In genomic region chr2:131211026-131211615, GRCm38 (mm10) we compare ENCODE assay signal across 7 mouse cellular contexts. TPM values are rescaled to one million over a fixed set of nuclear protein-coding genes. Genes with fewer than 3 reads are reported as not detected.
DNase-seq lines count a peak whose midpoint lies in the region; ATAC-seq and TF ChIP-seq lines count a peak whose summit lies in the region.

No protein-coding gene starts in this region.

- no peaks in the 10 kb centered on the region for H3K27me3 ChIP-seq in C2C12 (ENCODE audit: control insufficient read depth, insufficient read depth, insufficient read length)
- H3K27me3 ChIP-seq in hindbrain, embryonic 15.5 days: no peaks in the 10 kb centered on the region
- no peaks in the 10 kb centered on the region for H3K27me3 ChIP-seq in liver, embryonic 15.5 days
- H3K27me3 ChIP-seq in small intestine, adult 2 months (ENCODE audit: control insufficient read depth, insufficient read depth, low read length): no peaks in the 10 kb centered on the region

- TF ChIP-seq CTCF in C2C12 (IDR thresholded peaks at IDR 0.05; ENCODE audit: control insufficient read depth, insufficient read depth, insufficient read length): no peak
- no peak for TF ChIP-seq CTCF in embryonic fibroblast, embryonic 13.5 days (IDR thresholded peaks at IDR 0.05; ENCODE audit: borderline replicate concordance, insufficient read depth, low read length)
- no peak for TF ChIP-seq CTCF in small intestine, adult 2 months (IDR thresholded peaks at IDR 0.05; ENCODE audit: extremely low read depth, insufficient read length, insufficient replicate concordance, low read depth, low read length)

- 64% methylated on average over 9 of the region's 9 CpGs for WGBS in hindbrain, embryonic 15.5 days
- 53% methylated on average over 9 of the region's 9 CpGs for WGBS in liver, embryonic 15.5 days (ENCODE audit: insufficient replicate concordance)
- WGBS in small intestine, adult 2 months: 15% methylated on average over 9 of the region's 9 CpGs

- no peaks in the 10 kb centered on the region for H3K36me3 ChIP-seq in C2C12 (ENCODE audit: control insufficient read depth, insufficient read depth)
- H3K36me3 ChIP-seq in hindbrain, embryonic 15.5 days: 0 out of 2 replicates have a peak, but pooled peaks cover 5% of the 10 kb centered on the region
- H3K36me3 ChIP-seq in liver, embryonic 15.5 days (replicated peaks): peaks cover 20% of the 10 kb centered on the region
- H3K36me3 ChIP-seq in small intestine, adult 2 months (ENCODE audit: control insufficient read depth, insufficient read depth, low read length): peaks cover 11% of the 10 kb centered on the region; the same call in 1 of the 2 replicates

- ATAC-seq in hindbrain, embryonic 15.5 days (ENCODE audit: low FRiP score, low read depth): no peak
- no peak for ATAC-seq in liver, embryonic 15.5 days (ENCODE audit: insufficient read depth)

- peak overlapping the region; percentile 64 for H3ac ChIP-seq in C2C12 (ENCODE audit: control insufficient read depth, insufficient read length, low read depth)

- H3K4me2 ChIP-seq in hindbrain, embryonic 15.5 days: peak overlapping the region; percentile 58
- H3K4me2 ChIP-seq in liver, embryonic 15.5 days: peak overlapping the region; percentile 87

- DNase-seq in MN1 (ENCODE audit: low spot score): peak; percentile 13
- no peak for DNase-seq in right cerebral cortex, postnatal 25 days

- H3K4me1 ChIP-seq in embryonic fibroblast, embryonic 13.5 days (ENCODE audit: control insufficient read depth, insufficient read depth, low read length): no peaks in the 10 kb centered on the region; the same call in 1 of the 2 replicates
- peaks cover 18% of the 10 kb centered on the region for H3K4me1 ChIP-seq in hindbrain, embryonic 15.5 days (replicated peaks)
- H3K4me1 ChIP-seq in liver, embryonic 15.5 days (replicated peaks): peaks cover 92% of the 10 kb centered on the region
- H3K4me1 ChIP-seq in small intestine, adult 2 months (ENCODE audit: control insufficient read depth, insufficient read depth, insufficient read length, low read length): peaks cover 38% of the 10 kb centered on the region

- H3K9me3 ChIP-seq in hindbrain, embryonic 15.5 days: no peaks in the 10 kb centered on the region
- H3K9me3 ChIP-seq in liver, embryonic 15.5 days (replicated peaks): no peaks in the 10 kb centered on the region

- TF ChIP-seq POLR2A in embryonic fibroblast, embryonic 13.5 days (IDR thresholded peaks at IDR 0.05; ENCODE audit: low read depth, low read length): peak; percentile 51
- no peak; the same call in 1 of the 2 replicates for TF ChIP-seq POLR2A in small intestine, adult 2 months (IDR thresholded peaks at IDR 0.05; ENCODE audit: low read depth, low read length)

- peak overlapping the region; percentile 67 for H3K9ac ChIP-seq in hindbrain, embryonic 15.5 days
- H3K9ac ChIP-seq in liver, embryonic 15.5 days: peak overlapping the region; percentile 79

- peaks cover 2% of the 10 kb centered on the region for H3K79me3 ChIP-seq in C2C12 (ENCODE audit: low read depth)

- H3K79me2 ChIP-seq in C2C12 (ENCODE audit: control insufficient read depth, insufficient read depth): peaks cover 20% of the 10 kb centered on the region

- H3K27ac ChIP-seq in embryonic fibroblast, embryonic 13.5 days (ENCODE audit: insufficient read depth, low read length): no peak overlapping the region
- peak overlapping the region; percentile 96 for H3K27ac ChIP-seq in hindbrain, embryonic 15.5 days (replicated peaks)
- peak overlapping the region; percentile 93 for H3K27ac ChIP-seq in liver, embryonic 15.5 days (replicated peaks)
- H3K27ac ChIP-seq in small intestine, adult 2 months (ENCODE audit: insufficient read depth, low read depth, low read length): peak overlapping the region; percentile 98

- H3K4me3 ChIP-seq in C2C12 (ENCODE audit: insufficient read depth, poor library complexity, severe bottlenecking): peak overlapping the region; percentile 67
- H3K4me3 ChIP-seq in embryonic fibroblast, embryonic 13.5 days (ENCODE audit: insufficient read depth, low read length): peak overlapping the region; percentile 76
- H3K4me3 ChIP-seq in hindbrain, embryonic 15.5 days: peak overlapping the region; percentile 61
- H3K4me3 ChIP-seq in liver, embryonic 15.5 days (replicated peaks): peak overlapping the region; percentile 71
- peak overlapping the region; percentile 82 for H3K4me3 ChIP-seq in small intestine, adult 2 months (ENCODE audit: low read depth, low read length)

TF ChIP-seq in C2C12, 6 proteins besides CTCF, POLR2A, EP300 and RAD21:
- TF ChIP-seq MYOG (IDR thresholded peaks at IDR 0.05; ENCODE audit: control insufficient read depth, extremely low read depth, insufficient read length) (no peak), MAX (IDR thresholded peaks at IDR 0.05) (no peak), USF1 (IDR thresholded peaks at IDR 0.05; ENCODE audit: low read depth) (peak; percentile 68)

RNA-seq across cellular contexts. Expression of gene Ap5s1, which starts 4.2 kb away (rescaled TPM):
- polyA plus RNA-seq in C2C12 (2012; fragmentation: generic; extraction: Trizol): 24.1 TPM
- polyA plus RNA-seq in embryonic fibroblast, embryonic 13.5 days (2011; ENCODE audit: insufficient read length, low read depth, missing spikeins): 13.0 and 13.8 TPM in 2 replicates
- 33.5 and 33.9 TPM in 2 replicates for polyA plus RNA-seq in hindbrain, embryonic 15.5 days (2015; fragmentation: Nextera tagmentation; extraction: Ambion mirVana)
- 16.6 and 18.3 TPM in 2 replicates for polyA plus RNA-seq in liver, embryonic 15.5 days (2015; fragmentation: Nextera tagmentation; extraction: Ambion mirVana)
- polyA plus RNA-seq in small intestine, adult 2 months (2012; rRNA removed): 37.1 and 90.0 TPM in 2 replicates

RNA-seq across cellular contexts. Expression of gene Mavs, which starts 22.7 kb away (rescaled TPM):
- 19.1 TPM for polyA plus RNA-seq in C2C12 (2012; fragmentation: generic; extraction: Trizol)
- 23.1 and 24.8 TPM in 2 replicates for polyA plus RNA-seq in embryonic fibroblast, embryonic 13.5 days (2011; ENCODE audit: insufficient read length, low read depth, missing spikeins)
- 7.9 and 8.0 TPM in 2 replicates for polyA plus RNA-seq in hindbrain, embryonic 15.5 days (2015; fragmentation: Nextera tagmentation; extraction: Ambion mirVana)
- polyA plus RNA-seq in liver, embryonic 15.5 days (2015; fragmentation: Nextera tagmentation; extraction: Ambion mirVana): 29.8 and 33.5 TPM in 2 replicates
- polyA plus RNA-seq in small intestine, adult 2 months (2012; rRNA removed): 49.8 and 80.8 TPM in 2 replicates

RNA-seq across cellular contexts. Expression of gene Spef1, which starts 24.0 kb away (rescaled TPM):
- 7.6 TPM for polyA plus RNA-seq in C2C12 (2012; fragmentation: generic; extraction: Trizol)
- polyA plus RNA-seq in embryonic fibroblast, embryonic 13.5 days (2011; ENCODE audit: insufficient read length, low read depth, missing spikeins): 4.4 and 10.8 TPM in 2 replicates
- 10.3 and 10.9 TPM in 2 replicates for polyA plus RNA-seq in hindbrain, embryonic 15.5 days (2015; fragmentation: Nextera tagmentation; extraction: Ambion mirVana)
- 1.6 and 1.8 TPM in 2 replicates for polyA plus RNA-seq in liver, embryonic 15.5 days (2015; fragmentation: Nextera tagmentation; extraction: Ambion mirVana)
- 5.6 and 8.2 TPM in 2 replicates for polyA plus RNA-seq in small intestine, adult 2 months (2012; rRNA removed)

RNA-seq across cellular contexts. Expression of gene Cdc25b, which starts 24.4 kb away (rescaled TPM):
- 73.8 TPM for polyA plus RNA-seq in C2C12 (2012; fragmentation: generic; extraction: Trizol)
- polyA plus RNA-seq in embryonic fibroblast, embryonic 13.5 days (2011; ENCODE audit: insufficient read length, low read depth, missing spikeins): 19.4 and 33.1 TPM in 2 replicates
- polyA plus RNA-seq in hindbrain, embryonic 15.5 days (2015; fragmentation: Nextera tagmentation; extraction: Ambion mirVana): 29.2 and 30.8 TPM in 2 replicates
- 236 and 279 TPM in 2 replicates for polyA plus RNA-seq in liver, embryonic 15.5 days (2015; fragmentation: Nextera tagmentation; extraction: Ambion mirVana)
- polyA plus RNA-seq in small intestine, adult 2 months (2012; rRNA removed): 11.6 and 22.4 TPM in 2 replicates

RNA-seq across cellular contexts. Expression of gene Cenpb, which starts 31.3 kb away (rescaled TPM):
- polyA plus RNA-seq in C2C12 (2012; fragmentation: generic; extraction: Trizol): 168 TPM
- 52.2 and 55.0 TPM in 2 replicates for polyA plus RNA-seq in embryonic fibroblast, embryonic 13.5 days (2011; ENCODE audit: insufficient read length, low read depth, missing spikeins)
- 15.2 and 15.5 TPM in 2 replicates for polyA plus RNA-seq in hindbrain, embryonic 15.5 days (2015; fragmentation: Nextera tagmentation; extraction: Ambion mirVana)
- polyA plus RNA-seq in liver, embryonic 15.5 days (2015; fragmentation: Nextera tagmentation; extraction: Ambion mirVana): 4.1 and 5.4 TPM in 2 replicates
- 57.7 and 95.1 TPM in 2 replicates for polyA plus RNA-seq in small intestine, adult 2 months (2012; rRNA removed)
